In genomic region chr1:152290768-152291167, GRCm38 (mm10) we compare ENCODE assay signal across 8 mouse cellular contexts.
A peak's percentile ranks its signal among the peaks of the same experiment; 100 is the strongest.
DNase-seq lines count a peak whose midpoint lies in the region; ATAC-seq and TF ChIP-seq lines count a peak whose summit lies in the region.

No protein-coding gene starts in this region.

- no peak overlapping the region; the same call in 1 of the 2 replicates for H3K9ac ChIP-seq in lung, embryonic 15.5 days

- peak; percentile 44 for DNase-seq in MEL-GATA-1-ER (ENCODE audit: extremely low read depth, low read depth)
- peak; percentile 88 for DNase-seq in brain, adult 2 months (ENCODE audit: low read depth, low spot score)
- DNase-seq in heart, postnatal 10 days = peak; percentile 81 to 91
- peak; percentile 60 to 85 for DNase-seq in layer of hippocampus, adult 2 months (ENCODE audit: low spot score in 2 of 2)
- peak; percentile 78 to 79 for DNase-seq in right cerebral cortex, adult 2 months (ENCODE audit: low spot score in 2 of 2)
- peak; percentile 46 for DNase-seq in yolk sac, embryonic 10.5 days (ENCODE audit: low spot score)

- TF ChIP-seq POLR2A in embryonic fibroblast, embryonic 13.5 days (IDR thresholded peaks at IDR 0.05; ENCODE audit: low read depth, low read length) = no peak

- no peaks in the 10 kb centered on the region for H3K36me3 ChIP-seq in lung, embryonic 15.5 days

- TF ChIP-seq CTCF in embryonic fibroblast, embryonic 13.5 days (IDR thresholded peaks at IDR 0.05; ENCODE audit: borderline replicate concordance, insufficient read depth, low read length) = peak; percentile 54; the same call in 1 of the 2 replicates
- peak; percentile 89 for TF ChIP-seq CTCF in layer of hippocampus, adult 2 months (conservative IDR thresholded peaks at IDR 0.05)

- peak; percentile 64; the same call in 1 of the 2 replicates for ATAC-seq in lung, embryonic 15.5 days (ENCODE audit: borderline replicate concordance, extremely low read depth, low FRiP score, low TSS enrichment)

- 27% methylated on average over 7 of the region's 7 CpGs for WGBS in lung, embryonic 15.5 days

- no peaks in the 10 kb centered on the region for H3K9me3 ChIP-seq in lung, embryonic 15.5 days

- intact Hi-C loops in heart, postnatal 10 days (cut with DNase I) = loop anchor here (1.0 to 2.0 kb wide), 2 partner anchors 78 to 470 kb away; no protein-coding TSS in a partner anchor

- H3K27ac ChIP-seq in embryonic fibroblast, embryonic 13.5 days (ENCODE audit: insufficient read depth, low read length) = no peak overlapping the region
- peak overlapping the region; percentile 19; the same call in 1 of the 2 replicates for H3K27ac ChIP-seq in layer of hippocampus, adult 2 months
- H3K27ac ChIP-seq in lung, embryonic 15.5 days = no peak overlapping the region

- peak overlapping the region; percentile 47 for H3K4me2 ChIP-seq in lung, embryonic 15.5 days

- H3K4me3 ChIP-seq in embryonic fibroblast, embryonic 13.5 days (ENCODE audit: insufficient read depth, low read length) = no peak overlapping the region
- peak overlapping the region; percentile 41; the same call in 1 of the 2 replicates for H3K4me3 ChIP-seq in layer of hippocampus, adult 2 months
- H3K4me3 ChIP-seq in lung, embryonic 15.5 days = peak overlapping the region; percentile 20

- H3K4me1 ChIP-seq in embryonic fibroblast, embryonic 13.5 days (ENCODE audit: control insufficient read depth, insufficient read depth, low read length) = no peaks in the 10 kb centered on the region
- 0 out of 2 replicates have a peak, but pooled peaks cover 6% of the 10 kb centered on the region for H3K4me1 ChIP-seq in lung, embryonic 15.5 days

- no peaks in the 10 kb centered on the region for H3K27me3 ChIP-seq in lung, embryonic 15.5 days
